Mouse (Mus musculus) spleen, postnatal 10 days (tissue): Measurements from ENCODE around the gene Arhgap27.
A peak's percentile ranks its signal among the peaks of the same experiment; 100 is the strongest.
"Not testable (repeated sequence)": the region's sequence is repeated elsewhere in the genome, so short reads cannot be mapped to it uniquely, and the experiment has no call there.

ENCODE experiments used
- DNase-seq, 2 experiments: peaks; one replicate each; pipeline ENCODE4 v3.0.0; 2021 to 2022; ENCODE audit warnings: low spot score in 2 of 2

Arhgap27 gene

DNA sequence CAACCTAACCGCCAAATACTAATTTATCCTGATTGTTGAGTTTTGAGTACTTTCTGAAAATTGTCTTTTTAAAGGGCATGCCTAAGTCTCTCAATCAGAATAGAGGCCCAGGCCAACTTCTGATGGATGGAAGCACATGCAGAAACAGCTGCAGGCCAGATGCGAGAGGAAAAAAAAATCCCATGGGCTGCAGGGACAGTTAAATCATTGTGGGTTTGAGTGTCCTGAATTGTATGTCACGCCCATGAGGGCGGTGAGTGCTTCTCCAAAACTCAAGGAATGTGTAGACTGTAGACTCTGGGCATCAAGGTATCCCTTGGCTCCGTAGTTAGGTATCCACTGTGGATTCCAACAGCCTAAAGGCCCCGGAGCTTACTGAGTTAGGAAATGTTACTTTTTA, 69.4 kb downstream of the Arhgap27 start:
- DNase-seq = no peak

DNA sequence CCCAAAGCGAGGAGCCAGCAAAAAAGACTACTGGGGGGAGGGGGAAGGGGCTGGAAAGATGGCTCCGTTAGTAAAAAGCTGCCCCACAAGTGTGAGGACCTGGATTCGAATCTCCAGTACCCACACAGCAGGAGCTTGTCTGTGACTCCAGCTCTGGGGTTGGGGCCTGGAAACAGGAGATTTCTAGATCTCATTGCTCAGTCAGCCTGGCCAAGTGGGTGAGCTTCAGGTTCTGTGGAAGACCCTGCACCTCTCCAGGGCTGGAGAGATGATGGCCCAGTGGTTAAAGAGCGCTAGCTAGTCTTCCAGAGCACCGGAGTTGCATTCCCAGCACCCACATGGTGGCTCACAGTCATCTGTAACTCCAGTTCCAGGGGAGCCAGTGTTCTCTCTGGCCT, 70.6 kb downstream of the Arhgap27 start:
- DNase-seq = no peak

DNA sequence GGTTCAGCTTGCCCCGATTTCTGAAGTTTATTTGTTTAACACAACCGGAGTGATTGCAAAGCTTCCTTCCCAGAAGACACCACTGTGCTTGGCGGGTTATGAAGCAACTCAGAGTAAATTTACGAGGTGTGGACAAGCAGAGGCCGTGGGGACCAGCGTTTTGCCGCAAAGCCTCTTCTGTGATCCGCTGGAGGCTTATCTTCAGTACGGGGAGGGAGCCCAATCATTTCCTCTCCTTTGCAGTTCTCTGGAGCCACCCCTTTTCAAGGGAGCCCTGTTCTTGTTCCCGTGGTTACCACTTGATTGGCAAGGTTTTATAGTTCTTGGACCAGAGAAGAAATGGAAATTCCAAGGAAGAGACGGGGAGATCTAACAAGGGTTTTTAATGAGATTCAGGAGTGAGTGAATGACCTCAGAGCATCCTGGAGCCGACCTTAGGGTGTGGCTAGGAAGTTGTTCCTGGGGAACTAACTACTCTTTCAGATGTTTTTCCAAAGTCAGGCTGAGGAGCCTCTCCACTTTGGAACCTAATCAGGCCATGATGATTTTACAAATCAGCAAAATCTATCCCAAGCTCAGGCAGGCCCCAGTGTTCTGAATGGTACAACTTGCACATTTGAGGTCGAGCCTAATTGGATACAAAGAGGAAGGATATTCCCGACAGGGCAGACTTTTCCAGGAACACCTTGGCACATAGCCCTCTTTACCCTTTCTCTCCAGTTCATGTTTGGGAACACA, 71.2 kb downstream of the Arhgap27 start:
- no peak for DNase-seq

DNA sequence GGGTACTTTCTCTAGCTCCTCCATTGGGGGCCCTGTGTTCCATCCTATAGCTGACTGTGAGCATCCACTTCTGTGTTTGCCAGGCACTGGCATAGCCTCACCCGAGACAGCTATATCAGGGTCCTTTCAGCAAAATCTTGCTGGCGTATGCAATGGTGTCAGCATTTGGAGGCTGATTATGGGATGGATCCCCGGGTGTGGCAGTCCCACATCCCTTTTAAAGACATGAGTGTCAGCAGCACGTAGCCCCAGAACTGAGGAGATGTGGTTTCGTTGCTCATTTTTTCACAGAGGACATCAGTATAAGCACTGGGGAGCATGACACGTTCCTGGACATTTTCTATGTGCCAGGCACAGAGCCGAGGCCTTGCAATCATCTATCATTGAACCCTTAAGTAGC, 72.7 kb downstream of the Arhgap27 start:
- not testable (repeated sequence) for DNase-seq

DNA sequence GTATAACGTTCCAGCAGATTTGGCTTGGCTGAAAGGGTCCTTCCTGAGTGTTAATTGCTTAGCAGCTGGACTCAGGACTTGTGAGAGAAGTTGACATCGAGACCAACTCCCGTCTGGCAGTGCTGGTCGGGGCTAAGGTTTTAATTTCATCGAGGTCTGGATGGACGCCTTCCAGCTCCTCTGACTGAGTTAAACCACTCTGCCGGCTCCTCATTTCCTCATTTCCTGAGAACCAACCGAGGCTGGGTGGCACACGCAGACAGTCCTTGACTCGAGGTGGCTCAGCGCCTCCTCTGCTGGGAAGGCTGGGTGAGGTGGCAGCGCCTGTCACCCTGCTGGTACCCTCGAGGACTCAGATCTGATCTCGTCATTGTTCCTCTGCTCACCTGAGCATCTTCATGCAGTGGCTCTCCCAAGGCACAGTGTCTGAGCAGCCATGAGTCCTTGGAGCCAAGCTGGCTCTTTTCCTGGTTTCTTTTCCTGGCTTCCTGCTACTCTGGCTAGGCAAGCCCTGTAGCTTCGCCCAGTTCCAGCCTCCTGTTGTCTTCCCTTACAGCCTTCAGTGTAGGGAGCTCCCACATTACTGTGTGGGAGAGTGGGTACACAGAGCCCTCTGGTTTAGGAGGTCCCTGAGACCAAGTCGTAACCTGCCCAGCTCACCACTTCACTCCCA, 75.1 kb downstream of the Arhgap27 start:
- no peak for DNase-seq

DNA sequence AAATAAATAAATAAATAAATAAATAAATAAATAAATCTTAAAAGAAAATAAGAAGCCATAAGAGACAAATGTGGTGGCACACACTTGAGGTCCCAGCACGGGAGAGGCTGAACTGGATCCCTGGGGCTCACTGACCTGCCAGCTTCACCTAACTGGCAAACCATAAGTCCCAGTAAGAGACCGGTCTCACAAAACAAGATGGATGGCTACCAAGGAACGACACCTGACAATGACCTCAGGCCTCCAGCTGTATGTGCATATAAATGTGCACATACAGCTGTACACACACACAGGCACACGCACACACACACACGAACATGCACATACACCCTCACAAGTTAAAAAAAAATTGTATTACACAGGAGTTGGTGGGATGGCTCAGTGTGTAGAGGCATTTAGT, 76.6 kb downstream of the Arhgap27 start:
- DNase-seq = no peak

DNA sequence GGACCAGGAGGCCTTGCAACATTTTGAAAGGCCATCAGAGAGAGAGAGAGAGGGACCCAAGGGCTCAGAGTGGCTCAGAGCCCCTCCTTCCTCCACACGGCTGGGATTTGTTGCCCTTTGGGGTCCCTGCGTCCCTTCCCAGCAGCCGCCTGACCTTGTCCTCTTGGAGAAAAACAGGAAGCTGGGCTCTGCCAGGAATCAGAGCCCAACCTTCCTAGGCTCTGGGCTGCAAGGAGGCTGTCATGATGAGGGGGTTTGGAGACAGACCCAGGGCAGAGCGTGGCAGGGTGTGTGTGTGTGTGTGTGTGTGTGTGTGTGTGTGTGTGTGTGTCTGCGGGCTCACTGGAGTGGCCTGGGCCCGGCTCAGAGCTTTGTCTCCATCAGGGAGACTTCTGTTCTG, 77.5 kb downstream of the Arhgap27 start:
- peak in 1 of 2 experiments; percentile 25 for DNase-seq

DNA sequence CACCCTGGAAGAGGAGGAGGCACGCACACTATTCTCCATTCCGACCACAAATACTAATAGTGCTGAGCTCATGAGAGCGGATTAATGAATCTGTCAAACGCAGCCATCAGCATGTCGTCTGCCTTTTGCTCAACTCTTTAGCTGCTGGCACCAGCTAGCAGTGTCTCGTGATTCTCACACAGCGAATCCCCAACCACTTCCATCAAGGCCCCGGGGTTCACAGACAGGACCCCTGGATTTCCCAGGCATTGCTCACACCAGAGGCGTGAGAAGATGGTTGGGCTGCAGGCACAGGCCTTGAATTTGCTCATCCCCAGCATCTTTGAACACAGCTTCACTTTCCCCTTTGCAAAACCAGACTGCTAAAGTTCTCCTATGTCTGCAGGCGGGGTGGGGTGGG, 78.2 kb downstream of the Arhgap27 start:
- DNase-seq = no peak

DNA sequence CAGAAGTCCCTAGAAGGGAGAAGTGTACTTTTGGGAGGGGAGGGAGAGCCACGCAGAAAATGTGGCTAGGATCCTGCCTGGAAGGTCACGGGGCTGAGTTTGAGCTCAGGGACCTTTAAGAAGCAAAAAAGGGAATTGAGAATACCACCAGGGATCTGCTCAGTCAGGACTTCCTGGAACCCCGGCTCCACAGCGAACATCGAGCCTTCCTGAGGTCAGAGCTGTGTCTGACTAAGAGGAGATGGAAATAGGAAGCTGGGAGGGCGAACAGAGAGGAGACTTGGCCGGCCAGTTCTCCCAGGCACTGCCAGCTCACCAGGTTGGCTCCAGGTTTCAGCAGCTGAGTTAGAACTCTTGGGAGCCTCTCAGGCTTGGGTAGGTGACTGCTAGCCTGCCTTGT, 81.7 kb downstream of the Arhgap27 start:
- DNase-seq = no peak
